Mouse (Mus musculus): ENCODE measurements at regions not wholly inside any gene's neighbourhood (a gene's known extent, or its start where the extent isn't known, plus 50 kb on each side); places are given as distances from the start of the nearest gene placed in this dataset.

GRCm38 (mm10) chr8:6002612-6003011, 897.5 kb upstream of the Slc10a2 start:
- peak; percentile 53 for DNase-seq (ENCODE audit: low spot score)

GRCm38 (mm10) chr8:5994846-5995245, 889.7 kb upstream of the Slc10a2 start:
- peak; percentile 59 for DNase-seq (ENCODE audit: low spot score)

GRCm38 (mm10) chr8:5965403-5966015, 860.4 kb upstream of the Slc10a2 start:
- peak; percentile 67 for DNase-seq (ENCODE audit: low spot score)

- no peak for DNase-seq (ENCODE audit: low spot score)
These were observed 859.1 kb upstream of the Slc10a2 start for GRCm38 (mm10) chr8:5964299-5964698.

- DNase-seq (ENCODE audit: low spot score) = no peak
These were observed 832.9 kb upstream of the Slc10a2 start for GRCm38 (mm10) chr8:5938057-5938456.

GRCm38 (mm10) chr8:5918136-5918535, 813.0 kb upstream of the Slc10a2 start:
- DNase-seq (ENCODE audit: low spot score) = no peak
